Mouse (Mus musculus) stomach, postnatal 0 days (tissue): ENCODE results near the gene Frem1.

Experiments
- CTCF ChIP-seq: IDR thresholded peaks from 2 replicates; pipeline ENCODE4 v1.5.1; 2016; ENCODE audit warnings: antibody characterized with exemption, low read depth, mild to moderate bottlenecking, moderate library complexity
- EP300 ChIP-seq: optimal IDR thresholded peaks from 2 replicates; pipeline ENCODE3; 2016; ENCODE audit warnings: antibody characterized with exemption

- no peak for TF ChIP-seq CTCF
- no peak for TF ChIP-seq EP300
Measured at GRCm38 (mm10) chr4:82914601-82915143, 137.5 kb downstream of the Frem1 start.
